Mouse (Mus musculus) forebrain, embryonic 16.5 days (tissue): Measurements from ENCODE around the gene Rnf123. TPM values are rescaled to one million over a fixed set of nuclear protein-coding genes. Genes with fewer than 3 reads are reported as not detected.
"Not testable (repeated sequence)": the region's sequence is repeated elsewhere in the genome, so short reads cannot be mapped to it uniquely, and the experiment has no call there.

Source experiments
- ATAC-seq: fragments of 200-750 bp; cut with Nextera tagmentation; 2 replicates; pipeline ENCODE4 v1.8.0; 2017; ENCODE audit warnings: mild to moderate bottlenecking, moderate library complexity
- H3K27ac ChIP-seq: fragments of 300-500 bp; sonication (generic); 2 replicates; pipeline ENCODE4 v1.5.1; 2014; ENCODE audit warnings: low read length, control low read depth
- H3K27me3 ChIP-seq: fragments of 300-500 bp; sonication (generic); replicated peaks from 2 replicates; pipeline ENCODE4 v1.6.1; 2014; ENCODE audit warnings: low read length; ENCODE audit not compliant: control insufficient read depth, insufficient read depth
- H3K36me3 ChIP-seq: fragments of 300-500 bp; sonication (generic); 2 replicates; pipeline ENCODE4 v1.6.1; 2014; ENCODE audit not compliant: control insufficient read depth, insufficient read depth
- H3K4me1 ChIP-seq: fragments of 300-500 bp; sonication (generic); replicated peaks from 2 replicates; pipeline ENCODE4 v1.6.1; 2014; ENCODE audit warnings: low read length; ENCODE audit not compliant: control insufficient read depth, insufficient read depth
- H3K4me2 ChIP-seq: fragments of 300-500 bp; sonication (generic); 2 replicates; pipeline ENCODE4 v1.6.1; 2014; ENCODE audit warnings: mild to moderate bottlenecking, low read length, control low read depth
- H3K4me3 ChIP-seq: fragments of 300-500 bp; sonication (generic); replicated peaks from 2 replicates; pipeline ENCODE4 v1.5.1; 2014; ENCODE audit warnings: mild to moderate bottlenecking, low read length, control low read depth
- H3K9ac ChIP-seq: fragments of 300-500 bp; sonication (generic); replicated peaks from 2 replicates; pipeline ENCODE4 v1.6.1; 2014; ENCODE audit warnings: low read depth, low read length, control low read depth
- H3K9me3 ChIP-seq: fragments of 300-500 bp; sonication (generic); 2 replicates; pipeline ENCODE4 v1.6.1; 2016; ENCODE audit warnings: low read length; ENCODE audit not compliant: control insufficient read depth
- WGBS: fragments of 180-500 bp; shearing (Covaris S2); extraction: QIAGEN DNeasy Blood & Tissue Kit; methylation state at CpG from one replicate; pipeline ENCODE4 v1.1.7; 2014; 5-methylcytosine and 5-hydroxymethylcytosine counted together
- polyA plus RNA-seq: library from polyadenylated mRNA; unstranded; fragments of >200 nt; fragmentation: Nextera tagmentation; extraction: Ambion mirVana; gene quantifications from 2 replicates; pipeline ENCODE4 v1.2.1, GENCODE M21; 2015

The Rnf123 gene
- polyA plus RNA-seq, 1 experiment from 2014 or later, result 53.1 TPM

- no peak overlapping the region for H3K9ac ChIP-seq
- H3K4me3 ChIP-seq, result no peak overlapping the region
- H3K4me2 ChIP-seq, result no peak overlapping the region
- ATAC-seq, result no peak
- H3K36me3 ChIP-seq, result peaks cover 12% of the 10 kb centered on the region
- H3K4me1 ChIP-seq, result no peaks in the 10 kb centered on the region
- no peaks in the 10 kb centered on the region for H3K9me3 ChIP-seq
- H3K27me3 ChIP-seq, result no peaks in the 10 kb centered on the region
- H3K27ac ChIP-seq, result no peak overlapping the region
- WGBS, result 93% methylated on average over 5 of the region's 5 CpGs
These were observed 51.0 kb downstream of the Rnf123 start for GRCm38 (mm10) chr9:108032126-108032525.

GRCm38 (mm10) chr9:108027867-108028266, 55.3 kb downstream of the Rnf123 start:
- no peak overlapping the region for H3K4me3 ChIP-seq
- no peaks in the 10 kb centered on the region for H3K27me3 ChIP-seq
- no peaks in the 10 kb centered on the region for H3K4me1 ChIP-seq
- H3K9me3 ChIP-seq, result no peaks in the 10 kb centered on the region
- WGBS, result 97% methylated on average over 3 of the region's 3 CpGs
- no peak overlapping the region for H3K9ac ChIP-seq
- no peak overlapping the region for H3K4me2 ChIP-seq
- H3K36me3 ChIP-seq, result peaks cover 18% of the 10 kb centered on the region
- no peak for ATAC-seq
- H3K27ac ChIP-seq, result no peak overlapping the region

GRCm38 (mm10) chr9:108026584-108026983, 56.6 kb downstream of the Rnf123 start:
- H3K4me1 ChIP-seq, result no peaks in the 10 kb centered on the region
- no peak overlapping the region for H3K4me3 ChIP-seq
- no peaks in the 10 kb centered on the region for H3K27me3 ChIP-seq
- peaks cover 14% of the 10 kb centered on the region for H3K36me3 ChIP-seq
- H3K9ac ChIP-seq, result no peak overlapping the region
- no peak overlapping the region for H3K4me2 ChIP-seq
- no peak overlapping the region for H3K27ac ChIP-seq
- no peaks in the 10 kb centered on the region for H3K9me3 ChIP-seq
- no peak for ATAC-seq
- 91% methylated on average over 3 of the region's 3 CpGs for WGBS

GRCm38 (mm10) chr9:108023216-108023615, 59.9 kb downstream of the Rnf123 start:
- ATAC-seq, result no peak
- no peak overlapping the region for H3K9ac ChIP-seq
- H3K4me2 ChIP-seq, result no peak overlapping the region
- no peaks in the 10 kb centered on the region for H3K9me3 ChIP-seq
- 84% methylated on average over 3 of the region's 3 CpGs for WGBS
- H3K4me1 ChIP-seq, result no peaks in the 10 kb centered on the region
- peaks cover 14% of the 10 kb centered on the region for H3K36me3 ChIP-seq
- H3K27me3 ChIP-seq, result no peaks in the 10 kb centered on the region
- no peak overlapping the region for H3K4me3 ChIP-seq
- no peak overlapping the region for H3K27ac ChIP-seq

GRCm38 (mm10) chr9:108020741-108021140, 62.4 kb downstream of the Rnf123 start:
- no peak for ATAC-seq
- 95% methylated on average over 1 of the region's 1 CpGs for WGBS
- H3K4me2 ChIP-seq, result no peak overlapping the region
- no peaks in the 10 kb centered on the region for H3K27me3 ChIP-seq
- H3K27ac ChIP-seq, result no peak overlapping the region
- H3K4me3 ChIP-seq, result no peak overlapping the region
- H3K9me3 ChIP-seq, result no peaks in the 10 kb centered on the region
- H3K9ac ChIP-seq, result no peak overlapping the region
- H3K4me1 ChIP-seq, result no peaks in the 10 kb centered on the region
- peaks cover 3% of the 10 kb centered on the region; the same call in 1 of the 2 replicates for H3K36me3 ChIP-seq

- H3K4me3 ChIP-seq, result no peak overlapping the region
- no peak overlapping the region for H3K27ac ChIP-seq
- no peak overlapping the region for H3K4me2 ChIP-seq
- no peak for ATAC-seq
- 65% methylated on average over 3 of the region's 3 CpGs for WGBS
- H3K9me3 ChIP-seq, result no peaks in the 10 kb centered on the region
- H3K4me1 ChIP-seq, result no peaks in the 10 kb centered on the region
- H3K36me3 ChIP-seq, result no peaks in the 10 kb centered on the region; the same call in 1 of the 2 replicates
- H3K27me3 ChIP-seq, result no peaks in the 10 kb centered on the region
- H3K9ac ChIP-seq, result no peak overlapping the region
These were observed 66.0 kb downstream of the Rnf123 start for GRCm38 (mm10) chr9:108017127-108017526.

- not testable (repeated sequence) for H3K4me3 ChIP-seq, ATAC-seq, H3K36me3 ChIP-seq, H3K4me1 ChIP-seq, H3K9me3 ChIP-seq, H3K27me3 ChIP-seq, H3K9ac ChIP-seq, H3K27ac ChIP-seq, H3K4me2 ChIP-seq
- WGBS, result 96% methylated on average over 2 of the region's 2 CpGs
These were observed 69.6 kb downstream of the Rnf123 start for GRCm38 (mm10) chr9:108013577-108013976.

- no peaks in the 10 kb centered on the region; the same call in 1 of the 2 replicates for H3K36me3 ChIP-seq
- H3K9ac ChIP-seq, result no peak overlapping the region
- H3K4me3 ChIP-seq, result no peak overlapping the region
- H3K9me3 ChIP-seq, result no peaks in the 10 kb centered on the region
- no peaks in the 10 kb centered on the region for H3K27me3 ChIP-seq
- H3K4me2 ChIP-seq, result no peak overlapping the region
- peaks cover 3% of the 10 kb centered on the region; the same call in 1 of the 2 replicates for H3K4me1 ChIP-seq
- ATAC-seq, result no peak
- H3K27ac ChIP-seq, result no peak overlapping the region
These were observed 72.8 kb downstream of the Rnf123 start for GRCm38 (mm10) chr9:108010385-108010784.

GRCm38 (mm10) chr9:108008041-108008440, 75.1 kb downstream of the Rnf123 start:
- Histone ChIP-seq H3K9ac (no peak overlapping the region), H3K4me1 (peaks cover 18% of the 10 kb centered on the region), H3K36me3 (no peaks in the 10 kb centered on the region; the same call in 1 of the 2 replicates), H3K27ac (no peak overlapping the region), H3K9me3 (no peaks in the 10 kb centered on the region), H3K4me2 (no peak overlapping the region), H3K4me3 (no peak overlapping the region), H3K27me3 (no peaks in the 10 kb centered on the region)
- WGBS, result 94% methylated on average over 5 of the region's 5 CpGs
- no peak for ATAC-seq

GRCm38 (mm10) chr9:108003531-108003890, 79.6 kb downstream of the Rnf123 start:
- no peaks in the 10 kb centered on the region for H3K36me3 ChIP-seq
- H3K4me2 ChIP-seq, result peak overlapping the region; percentile 88
- WGBS, result 10% methylated on average over 8 of the region's 8 CpGs
- H3K27ac ChIP-seq, result peak overlapping the region; percentile 94
- peaks cover 25% of the 10 kb centered on the region for H3K4me1 ChIP-seq
- H3K27me3 ChIP-seq, result no peaks in the 10 kb centered on the region; the same call in 1 of the 2 replicates
- no peak for ATAC-seq
- no peaks in the 10 kb centered on the region for H3K9me3 ChIP-seq
- H3K4me3 ChIP-seq, result peak overlapping the region; percentile 88
- H3K9ac ChIP-seq, result peak overlapping the region; percentile 98
